Mouse (Mus musculus) hindbrain, embryonic 12.5 days (tissue): ENCODE measurements around the gene Fam169a. TPM values are rescaled to one million over a fixed set of nuclear protein-coding genes. Genes with fewer than 3 reads are reported as not detected.

Source experiments
- ATAC-seq: fragments of 200-750 bp; cut with Nextera tagmentation; 2 replicates; pipeline ENCODE4 v1.8.0; 2017; ENCODE audit warnings: moderate TSS enrichment; ENCODE audit not compliant: low FRiP score
- H3K27ac ChIP-seq: fragments of 300-500 bp; sonication (generic); 2 replicates; pipeline ENCODE4 v1.5.1; 2016; ENCODE audit warnings: mild to moderate bottlenecking
- H3K27me3 ChIP-seq: fragments of 300-500 bp; sonication (generic); 2 replicates; pipeline ENCODE4 v1.6.1; 2016; ENCODE audit warnings: mild to moderate bottlenecking
- H3K36me3 ChIP-seq: fragments of 300-500 bp; sonication (generic); 2 replicates; pipeline ENCODE4 v1.6.1; 2016; ENCODE audit warnings: mild to moderate bottlenecking
- H3K4me1 ChIP-seq: fragments of 300-500 bp; sonication (generic); 2 replicates; pipeline ENCODE4 v1.6.1; 2016
- H3K4me2 ChIP-seq: fragments of 300-500 bp; sonication (generic); replicated peaks from 2 replicates; pipeline ENCODE4 v1.6.1; 2016; ENCODE audit warnings: mild to moderate bottlenecking
- H3K4me3 ChIP-seq: fragments of 300-500 bp; sonication (generic); 2 replicates; pipeline ENCODE4 v1.5.1; 2016; ENCODE audit warnings: mild to moderate bottlenecking
- H3K9ac ChIP-seq: fragments of 300-500 bp; sonication (generic); 2 replicates; pipeline ENCODE4 v1.6.1; 2016; ENCODE audit warnings: mild to moderate bottlenecking, moderate library complexity
- H3K9me3 ChIP-seq: fragments of 300-500 bp; sonication (generic); replicated peaks from 2 replicates; pipeline ENCODE4 v1.6.1; 2016; ENCODE audit warnings: mild to moderate bottlenecking
- WGBS: fragments of 180-500 bp; shearing (Covaris S2); methylation state at CpG from one replicate; pipeline ENCODE4 v1.1.7; 2016; 5-methylcytosine and 5-hydroxymethylcytosine counted together
- polyA plus RNA-seq: library from polyadenylated mRNA; unstranded; fragments of >200 nt; fragmentation: Nextera tagmentation; extraction: Ambion mirVana; gene quantifications from 2 replicates; pipeline ENCODE4 v1.2.1, GENCODE M21; 2016

The Fam169a gene
- 14.8 and 14.9 TPM in 2 replicates for polyA plus RNA-seq

- no peak for ATAC-seq
Measured at GRCm38 (mm10) chr13:97066649-97067550, at the start of gene Fam169a. TSS of gene Fam169a (plus strand) at chr13:97067286.

GRCm38 (mm10) chr13:97017711-97018110 is 49.4 kb upstream of the Fam169a start:
- no peak overlapping the region for H3K4me3 ChIP-seq
- H3K4me2 ChIP-seq, result no peak overlapping the region
- no peak for ATAC-seq
- no peaks in the 10 kb centered on the region for H3K4me1 ChIP-seq
- H3K9ac ChIP-seq, result no peak overlapping the region
- H3K27ac ChIP-seq, result no peak overlapping the region
- no peaks in the 10 kb centered on the region for H3K36me3 ChIP-seq
- no peaks in the 10 kb centered on the region for H3K27me3 ChIP-seq
- H3K9me3 ChIP-seq, result no peaks in the 10 kb centered on the region
- WGBS, result 90% methylated on average over 3 of the region's 3 CpGs

More at GRCm38 (mm10) chr13:97066649-97067550, at the start of gene Fam169a:
- H3K9ac ChIP-seq, result no peak within 1 kb of the TSS
- no peak within 1 kb of the TSS for H3K4me3 ChIP-seq
- no peak within 1 kb of the TSS for H3K27ac ChIP-seq
- H3K4me2 ChIP-seq, result no peak within 1 kb of the TSS
- H3K36me3 ChIP-seq, result no peaks in the 10 kb centered on the region
- no peaks in the 10 kb centered on the region for H3K9me3 ChIP-seq
- H3K27me3 ChIP-seq, result peaks cover 20% of the 10 kb centered on the region
- whole genome bisulfite sequencing, result 31% methylated on average over 15 of the region's 15 CpGs
- H3K4me1 ChIP-seq, result peaks cover 9% of the 10 kb centered on the region; the same call in 1 of the 2 replicates

- no peak overlapping the region for H3K4me3 ChIP-seq
- H3K9ac ChIP-seq, result no peak overlapping the region
- no peak overlapping the region for H3K4me2 ChIP-seq
- no peaks in the 10 kb centered on the region for H3K4me1 ChIP-seq
- H3K36me3 ChIP-seq, result no peaks in the 10 kb centered on the region
- WGBS, result 62% methylated on average over 5 of the region's 5 CpGs
- no peaks in the 10 kb centered on the region for H3K9me3 ChIP-seq
- H3K27me3 ChIP-seq, result no peaks in the 10 kb centered on the region
- H3K27ac ChIP-seq, result no peak overlapping the region
- no peak for ATAC-seq
Measured at GRCm38 (mm10) chr13:97020122-97020521, 47.0 kb upstream of the Fam169a start.

- H3K9ac ChIP-seq, result no peak overlapping the region
- no peaks in the 10 kb centered on the region for H3K27me3 ChIP-seq
- no peak overlapping the region for H3K27ac ChIP-seq
- H3K4me1 ChIP-seq, result no peaks in the 10 kb centered on the region
- 62% methylated on average over 4 of the region's 4 CpGs for WGBS
- H3K4me2 ChIP-seq, result no peak overlapping the region
- no peak for ATAC-seq
- H3K9me3 ChIP-seq, result no peaks in the 10 kb centered on the region
- H3K36me3 ChIP-seq, result no peaks in the 10 kb centered on the region
- no peak overlapping the region for H3K4me3 ChIP-seq
Measured at GRCm38 (mm10) chr13:97021906-97022305, 45.2 kb upstream of the Fam169a start.

GRCm38 (mm10) chr13:97030075-97030474 is 37.0 kb upstream of the Fam169a start:
- ATAC-seq, result no peak
- Histone ChIP-seq H3K4me2 (no peak overlapping the region), H3K4me1 (no peaks in the 10 kb centered on the region), H3K27me3 (no peaks in the 10 kb centered on the region), H3K36me3 (no peaks in the 10 kb centered on the region), H3K9ac (no peak overlapping the region), H3K27ac (no peak overlapping the region), H3K4me3 (no peak overlapping the region), H3K9me3 (no peaks in the 10 kb centered on the region)
- WGBS, result 93% methylated on average over 13 of the region's 13 CpGs

GRCm38 (mm10) chr13:97034262-97034661 is 32.8 kb upstream of the Fam169a start, which contains the start of gene 1700029F12Rik:
TSS of gene 1700029F12Rik (minus strand) at chr13:97034362.
- no peak within 1 kb of the TSS for H3K27ac ChIP-seq
- H3K4me1 ChIP-seq, result no peaks in the 10 kb centered on the region
- ATAC-seq, result no peak
- H3K9me3 ChIP-seq, result no peaks in the 10 kb centered on the region
- no peaks in the 10 kb centered on the region for H3K36me3 ChIP-seq
- H3K4me3 ChIP-seq, result no peak within 1 kb of the TSS
- H3K9ac ChIP-seq, result no peak within 1 kb of the TSS
- WGBS, result 86% methylated on average over 2 of the region's 2 CpGs
- no peaks in the 10 kb centered on the region for H3K27me3 ChIP-seq
- H3K4me2 ChIP-seq, result no peak within 1 kb of the TSS

- Histone ChIP-seq H3K27ac (no peak overlapping the region), H3K9ac (no peak overlapping the region), H3K4me1 (no peaks in the 10 kb centered on the region), H3K9me3 (no peaks in the 10 kb centered on the region), H3K4me2 (no peak overlapping the region), H3K36me3 (no peaks in the 10 kb centered on the region), H3K27me3 (no peaks in the 10 kb centered on the region), H3K4me3 (no peak overlapping the region)
- ATAC-seq, result no peak
- WGBS, result 80% methylated on average over 6 of the region's 6 CpGs
Measured at GRCm38 (mm10) chr13:97051158-97051557, 15.9 kb upstream of the Fam169a start.

GRCm38 (mm10) chr13:97052667-97053066 is 14.4 kb upstream of the Fam169a start:
- 18% methylated on average over 11 of the region's 11 CpGs for WGBS
- no peak overlapping the region for H3K4me3 ChIP-seq
- 0 out of 2 replicates have a peak, but pooled peaks have one; percentile 16 for ATAC-seq

GRCm38 (mm10) chr13:97053844-97054243 is 13.2 kb upstream of the Fam169a start:
- Histone ChIP-seq H3K9me3 (no peaks in the 10 kb centered on the region), H3K27me3 (no peaks in the 10 kb centered on the region), H3K4me1 (no peaks in the 10 kb centered on the region), H3K9ac (no peak overlapping the region), H3K4me3 (no peak overlapping the region), H3K4me2 (no peak overlapping the region), H3K27ac (no peak overlapping the region), H3K36me3 (no peaks in the 10 kb centered on the region)
- no peak for ATAC-seq
- WGBS, result 79% methylated on average over 8 of the region's 8 CpGs

More at GRCm38 (mm10) chr13:97052667-97053066, 14.4 kb upstream of the Fam169a start:
- Histone ChIP-seq H3K36me3 (no peaks in the 10 kb centered on the region), H3K9me3 (no peaks in the 10 kb centered on the region), H3K4me2 (no peak overlapping the region), H3K9ac (no peak overlapping the region), H3K4me1 (no peaks in the 10 kb centered on the region), H3K27ac (no peak overlapping the region), H3K27me3 (no peaks in the 10 kb centered on the region)

GRCm38 (mm10) chr13:97057817-97058216 is 9.3 kb upstream of the Fam169a start:
- ATAC-seq, result no peak
- Histone ChIP-seq H3K36me3 (no peaks in the 10 kb centered on the region), H3K27ac (no peak overlapping the region), H3K9ac (no peak overlapping the region), H3K27me3 (no peaks in the 10 kb centered on the region), H3K4me2 (no peak overlapping the region), H3K4me3 (no peak overlapping the region), H3K9me3 (no peaks in the 10 kb centered on the region), H3K4me1 (no peaks in the 10 kb centered on the region)
- 56% methylated on average over 4 of the region's 4 CpGs for WGBS

GRCm38 (mm10) chr13:97059746-97060145 is 7.3 kb upstream of the Fam169a start:
- Histone ChIP-seq H3K27ac (no peak overlapping the region), H3K4me3 (no peak overlapping the region)
- no peak for ATAC-seq

GRCm38 (mm10) chr13:97060331-97060730 is 6.8 kb upstream of the Fam169a start:
- H3K4me1 ChIP-seq, result no peaks in the 10 kb centered on the region
- no peak overlapping the region for H3K4me3 ChIP-seq
- WGBS, result 52% methylated on average over 3 of the region's 8 CpGs
- no peak overlapping the region for H3K9ac ChIP-seq
- no peaks in the 10 kb centered on the region for H3K36me3 ChIP-seq
- H3K27ac ChIP-seq, result no peak overlapping the region
- H3K27me3 ChIP-seq, result no peaks in the 10 kb centered on the region
- no peak overlapping the region for H3K4me2 ChIP-seq
- ATAC-seq, result no peak
- no peaks in the 10 kb centered on the region for H3K9me3 ChIP-seq

More at GRCm38 (mm10) chr13:97059746-97060145, 7.3 kb upstream of the Fam169a start:
- Histone ChIP-seq H3K36me3 (no peaks in the 10 kb centered on the region), H3K9me3 (no peaks in the 10 kb centered on the region), H3K4me1 (no peaks in the 10 kb centered on the region), H3K9ac (no peak overlapping the region), H3K4me2 (no peak overlapping the region), H3K27me3 (no peaks in the 10 kb centered on the region)
- WGBS, result 90% methylated on average over 6 of the region's 6 CpGs
